8 mouse cellular contexts compared by ENCODE assay signal in genomic region chr17:34837464-34838324, GRCm38 (mm10). TPM values are rescaled to one million over a fixed set of nuclear protein-coding genes. Genes with fewer than 3 reads are reported as not detected.
DNase-seq lines count a peak whose midpoint lies in the region; ATAC-seq and TF ChIP-seq lines count a peak whose summit lies in the region.

No protein-coding gene starts in this region.

- H3K36me3 ChIP-seq in intestine, embryonic 16.5 days (ENCODE audit: control insufficient read depth, insufficient read depth, low read length) = peaks cover 18% of the 10 kb centered on the region; the same call in 1 of the 2 replicates
- H3K36me3 ChIP-seq in midbrain, embryonic 11.5 days (ENCODE audit: control insufficient read depth, insufficient read depth, low read length) = peaks cover 4% of the 10 kb centered on the region

- H3K4me1 ChIP-seq in cerebellum, adult 2 months (ENCODE audit: control insufficient read depth, insufficient read depth, low read length) = peaks cover 13% of the 10 kb centered on the region; the same call in 1 of the 2 replicates
- H3K4me1 ChIP-seq in intestine, embryonic 16.5 days (ENCODE audit: control insufficient read depth, insufficient read depth, low read length) = peaks cover 13% of the 10 kb centered on the region
- peaks cover 17% of the 10 kb centered on the region for H3K4me1 ChIP-seq in midbrain, embryonic 11.5 days (ENCODE audit: control insufficient read depth, insufficient read depth, low read length)

- TF ChIP-seq POLR2A in cerebellum, adult 2 months (IDR thresholded peaks at IDR 0.05; ENCODE audit: borderline replicate concordance, insufficient read depth, low read length) = no peak

- TF ChIP-seq CTCF in cerebellum, adult 2 months (IDR thresholded peaks at IDR 0.05; ENCODE audit: borderline replicate concordance, insufficient read depth, low read depth, low read length) = no peak

- WGBS in cerebellum, adult 2 months = 25% methylated on average over 43 of the region's 43 CpGs
- WGBS in intestine, embryonic 16.5 days = 28% methylated on average over 43 of the region's 43 CpGs
- 43% methylated on average over 43 of the region's 43 CpGs for WGBS in midbrain, embryonic 11.5 days

- peak overlapping the region; percentile 84 for H3K9ac ChIP-seq in intestine, embryonic 16.5 days (ENCODE audit: low read depth, low read length)
- H3K9ac ChIP-seq in midbrain, embryonic 11.5 days (ENCODE audit: low read length) = peak overlapping the region; percentile 75

- no peaks in the 10 kb centered on the region for H3K9me3 ChIP-seq in intestine, embryonic 16.5 days (ENCODE audit: control insufficient read depth, low read length)
- no peaks in the 10 kb centered on the region for H3K9me3 ChIP-seq in midbrain, embryonic 11.5 days (ENCODE audit: control insufficient read depth, low read length)

- peak overlapping the region; percentile 98 for H3K4me3 ChIP-seq in cerebellum, adult 2 months (replicated peaks; ENCODE audit: insufficient read depth, low read depth, low read length)
- H3K4me3 ChIP-seq in intestine, embryonic 16.5 days (ENCODE audit: low read length) = peak overlapping the region; percentile 82
- peak overlapping the region; percentile 83 for H3K4me3 ChIP-seq in midbrain, embryonic 11.5 days (ENCODE audit: low read depth, low read length)

- peak; percentile 35 for ATAC-seq in intestine, embryonic 16.5 days
- peak; percentile 28 for ATAC-seq in midbrain, embryonic 11.5 days (ENCODE audit: low FRiP score)

- H3K4me2 ChIP-seq in intestine, embryonic 16.5 days (ENCODE audit: low read depth, low read length) = peak overlapping the region; percentile 94
- peak overlapping the region; percentile 98 for H3K4me2 ChIP-seq in midbrain, embryonic 11.5 days

- DNase-seq in cerebellum, adult 2 months = peak in 1 of 2 experiments; percentile 38
- DNase-seq in cerebellum, adult 11 months = no peak
- peak; percentile 31 for DNase-seq in thymus, postnatal 14 days
- no peak for DNase-seq in thymus, postnatal 25 days
- peak; percentile 56 for DNase-seq in midbrain, embryonic 11.5 days (ENCODE audit: low spot score, missing footprints)
- DNase-seq in retina, embryonic 14.5 days (ENCODE audit: low spot score) = no peak
- DNase-seq in natural killer cell, adult 2 months (ENCODE audit: low spot score in 2 of 2) = no peak

- H3K27ac ChIP-seq in cerebellum, adult 2 months (ENCODE audit: insufficient read depth, low read length) = peak overlapping the region; percentile 33; the same call in 1 of the 2 replicates
- H3K27ac ChIP-seq in intestine, embryonic 16.5 days (ENCODE audit: low read length) = peak overlapping the region; percentile 82
- no peak overlapping the region for H3K27ac ChIP-seq in midbrain, embryonic 11.5 days (ENCODE audit: low read depth, low read length)

- no peaks in the 10 kb centered on the region for H3K27me3 ChIP-seq in cerebellum, adult 2 months (ENCODE audit: control insufficient read depth, insufficient read depth, low read length)
- H3K27me3 ChIP-seq in intestine, embryonic 16.5 days (replicated peaks; ENCODE audit: control insufficient read depth, insufficient read depth, low read length) = no peaks in the 10 kb centered on the region
- no peaks in the 10 kb centered on the region for H3K27me3 ChIP-seq in midbrain, embryonic 11.5 days (ENCODE audit: control insufficient read depth, insufficient read depth, low read length)

RNA-seq across cellular contexts. Expression of gene Dxo, which starts 0.9 kb away (rescaled TPM):
- polyA plus RNA-seq in cerebellum, adult 2 months (2012; rRNA removed) = 59.6 and 62.5 TPM in 2 replicates
- 53.6 and 59.0 TPM in 2 replicates for polyA plus RNA-seq in intestine, embryonic 16.5 days (2015; fragmentation: Nextera tagmentation; extraction: Ambion mirVana)
- polyA plus RNA-seq in midbrain, embryonic 11.5 days (2014; fragmentation: Nextera tagmentation; extraction: Ambion mirVana) = 60.7 and 64.8 TPM in 2 replicates

RNA-seq across cellular contexts. Expression of gene Stk19, which starts 0.9 kb away (rescaled TPM):
- 52.9 TPM in 2 replicates for polyA plus RNA-seq in cerebellum, adult 2 months (2012; rRNA removed)
- 24.0 and 26.5 TPM in 2 replicates for polyA plus RNA-seq in intestine, embryonic 16.5 days (2015; fragmentation: Nextera tagmentation; extraction: Ambion mirVana)
- 20.2 and 21.5 TPM in 2 replicates for polyA plus RNA-seq in midbrain, embryonic 11.5 days (2014; fragmentation: Nextera tagmentation; extraction: Ambion mirVana)

RNA-seq across cellular contexts. Expression of gene Skiv2l, which starts 12.3 kb away (rescaled TPM):
- polyA plus RNA-seq in cerebellum, adult 2 months (2012; rRNA removed) = 77.4 and 87.2 TPM in 2 replicates
- 39.2 and 44.9 TPM in 2 replicates for polyA plus RNA-seq in intestine, embryonic 16.5 days (2015; fragmentation: Nextera tagmentation; extraction: Ambion mirVana)
- polyA plus RNA-seq in midbrain, embryonic 11.5 days (2014; fragmentation: Nextera tagmentation; extraction: Ambion mirVana) = 30.7 and 36.2 TPM in 2 replicates

RNA-seq across cellular contexts. Expression of gene Nelfe, which starts 12.5 kb away (rescaled TPM):
- polyA plus RNA-seq in cerebellum, adult 2 months (2012; rRNA removed) = 47.2 and 47.9 TPM in 2 replicates
- polyA plus RNA-seq in intestine, embryonic 16.5 days (2015; fragmentation: Nextera tagmentation; extraction: Ambion mirVana) = 104 TPM in 2 replicates
- polyA plus RNA-seq in midbrain, embryonic 11.5 days (2014; fragmentation: Nextera tagmentation; extraction: Ambion mirVana) = 117 and 125 TPM in 2 replicates

RNA-seq across cellular contexts. Expression of gene Cfb, which starts 24.6 kb away (rescaled TPM):
- 0.14 and 0.20 TPM in 2 replicates for polyA plus RNA-seq in cerebellum, adult 2 months (2012; rRNA removed)
- polyA plus RNA-seq in intestine, embryonic 16.5 days (2015; fragmentation: Nextera tagmentation; extraction: Ambion mirVana) = 95.8 and 107 TPM in 2 replicates
- polyA plus RNA-seq in midbrain, embryonic 11.5 days (2014; fragmentation: Nextera tagmentation; extraction: Ambion mirVana) = 1.6 and 1.9 TPM in 2 replicates

Comparison
In these comparisons a context has a peak if more than half of its experiments do, and no peak if none do; other contexts are left out.
1. DNase-seq: peak in thymus, postnatal 14 days (single experiment) and midbrain, embryonic 11.5 days (single experiment); none in cerebellum, adult 11 months (single experiment), thymus, postnatal 25 days (single experiment), retina, embryonic 14.5 days (single experiment) and natural killer cell, adult 2 months (0 of 2).
2. Peak in every context shown above with its lines, with median percentiles within 50 percentile points of each other: H3K4me3 ChIP-seq.